Mouse (Mus musculus): ENCODE measurements around the gene Tmcc3. TPM values are rescaled to one million over a fixed set of nuclear protein-coding genes. Genes with fewer than 3 reads are reported as not detected.

The Tmcc3 gene
- polyA plus RNA-seq, 1 experiment from 2014 or later, result 8.0 TPM

DNA sequence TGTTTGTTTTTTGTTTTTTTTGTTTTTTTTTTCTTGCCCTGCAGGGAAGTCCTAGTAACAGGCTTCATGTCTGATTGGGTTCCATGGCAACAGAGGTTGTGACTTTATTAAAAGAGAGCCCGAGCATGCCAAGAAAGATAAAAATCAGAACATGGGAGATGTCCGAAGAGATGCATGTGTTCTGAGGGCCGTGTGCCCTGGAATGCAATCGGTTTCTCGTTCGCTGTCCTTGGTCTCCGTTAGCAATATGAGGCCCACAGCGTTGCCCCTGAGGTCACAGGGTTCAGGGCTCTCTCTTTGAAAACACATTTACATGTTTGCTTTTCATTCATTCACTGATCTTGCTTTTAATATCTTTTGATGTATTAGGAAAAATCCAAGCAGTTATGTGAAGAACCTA, 233.1 kb downstream of the Tmcc3 start:
- WGBS, result 45% methylated on average over 8 of the region's 8 CpGs
- H3K9me3 ChIP-seq (replicated peaks), result no peaks in the 10 kb centered on the region
- H3K9ac ChIP-seq, result no peak overlapping the region; the same call in 1 of the 2 replicates
- peaks cover 36% of the 10 kb centered on the region for H3K4me1 ChIP-seq (replicated peaks)
- H3K27me3 ChIP-seq, result no peaks in the 10 kb centered on the region
- H3K36me3 ChIP-seq, result no peaks in the 10 kb centered on the region
- peak overlapping the region; percentile 64 for H3K4me2 ChIP-seq
- H3K27ac ChIP-seq, result peak overlapping the region; percentile 85
- no peak for ATAC-seq (replicated peaks; ENCODE audit: insufficient number of reproducible peaks, insufficient read depth, low FRiP score, low read depth)
- H3K4me3 ChIP-seq, result no peak overlapping the region

DNA sequence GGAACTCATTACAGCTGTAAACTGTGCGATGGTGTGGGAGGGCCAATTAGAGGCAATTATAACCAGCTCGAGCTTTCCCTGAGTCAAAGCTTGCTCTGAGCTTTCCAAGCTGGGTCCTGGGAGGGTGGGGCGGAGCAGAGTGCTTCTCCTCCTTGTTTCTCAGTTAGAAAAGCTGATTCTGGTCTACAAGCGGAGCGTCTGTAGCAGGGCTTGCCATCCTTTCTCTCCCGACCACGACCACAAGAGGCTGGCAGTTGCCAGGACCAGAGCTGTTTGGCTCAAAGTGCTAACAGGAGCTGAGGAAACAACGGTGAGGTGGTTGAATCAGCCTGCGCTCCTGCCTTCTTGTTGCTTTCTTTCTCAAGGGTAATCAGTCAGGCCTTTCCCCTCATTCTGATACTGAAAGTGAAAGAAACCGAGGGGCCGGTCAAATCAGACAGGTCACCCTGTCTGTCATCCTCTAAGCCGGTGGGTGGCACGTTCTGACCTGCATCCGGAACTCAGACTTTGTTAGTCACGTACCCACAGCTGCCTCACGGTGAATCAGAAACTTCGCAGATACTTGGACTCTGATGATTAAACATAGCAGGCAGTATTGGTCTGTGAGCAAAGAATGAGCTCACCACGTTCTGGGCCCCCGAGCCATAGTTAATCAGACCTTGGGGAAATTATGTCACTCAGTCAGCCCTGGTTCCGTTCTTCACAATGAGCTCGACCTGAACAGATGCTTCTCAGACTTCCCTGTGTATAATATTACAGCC, 233.7 kb downstream of the Tmcc3 start:
- H3K9ac ChIP-seq, result peak overlapping the region; percentile 54
- no peaks in the 10 kb centered on the region for H3K36me3 ChIP-seq
- H3K4me1 ChIP-seq (replicated peaks), result peaks cover 37% of the 10 kb centered on the region
- H3K27ac ChIP-seq, result peak overlapping the region; percentile 85
- ATAC-seq (replicated peaks; ENCODE audit: insufficient number of reproducible peaks, insufficient read depth, low FRiP score, low read depth), result peak; percentile 72
- H3K4me3 ChIP-seq, result peak overlapping the region; percentile 43
- 17% methylated on average over 21 of the region's 21 CpGs for WGBS
- H3K27me3 ChIP-seq, result no peaks in the 10 kb centered on the region
- peak overlapping the region; percentile 64 for H3K4me2 ChIP-seq
- H3K9me3 ChIP-seq (replicated peaks), result no peaks in the 10 kb centered on the region

DNA sequence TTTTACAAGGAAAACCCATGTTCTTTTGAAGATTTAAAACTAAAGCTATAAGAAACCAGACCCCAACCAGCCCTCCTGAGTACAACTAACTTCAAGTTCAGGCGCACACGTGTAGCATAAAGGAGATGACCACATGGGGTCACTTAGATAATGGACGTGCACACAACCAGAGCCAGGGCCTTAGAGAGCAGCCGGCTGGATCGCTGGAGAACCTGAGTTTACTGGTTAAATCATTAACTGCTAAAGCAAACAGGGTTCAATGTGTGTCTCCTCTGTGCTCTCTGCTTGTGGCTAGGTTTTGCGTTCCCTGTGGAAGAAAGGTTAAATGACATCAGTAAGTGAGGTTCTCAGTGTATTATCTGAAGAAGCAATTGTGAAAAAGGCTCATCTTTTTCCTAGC, 234.9 kb downstream of the Tmcc3 start:
- Histone ChIP-seq H3K9ac (no peak overlapping the region), H3K4me2 (no peak overlapping the region), H3K27ac (no peak overlapping the region), H3K9me3 (replicated peaks) (no peaks in the 10 kb centered on the region), H3K4me3 (no peak overlapping the region), H3K4me1 (replicated peaks) (peaks cover 47% of the 10 kb centered on the region), H3K36me3 (no peaks in the 10 kb centered on the region), H3K27me3 (no peaks in the 10 kb centered on the region)
- 83% methylated on average over 6 of the region's 6 CpGs for WGBS
- no peak for ATAC-seq (replicated peaks; ENCODE audit: insufficient number of reproducible peaks, insufficient read depth, low FRiP score, low read depth)

DNA sequence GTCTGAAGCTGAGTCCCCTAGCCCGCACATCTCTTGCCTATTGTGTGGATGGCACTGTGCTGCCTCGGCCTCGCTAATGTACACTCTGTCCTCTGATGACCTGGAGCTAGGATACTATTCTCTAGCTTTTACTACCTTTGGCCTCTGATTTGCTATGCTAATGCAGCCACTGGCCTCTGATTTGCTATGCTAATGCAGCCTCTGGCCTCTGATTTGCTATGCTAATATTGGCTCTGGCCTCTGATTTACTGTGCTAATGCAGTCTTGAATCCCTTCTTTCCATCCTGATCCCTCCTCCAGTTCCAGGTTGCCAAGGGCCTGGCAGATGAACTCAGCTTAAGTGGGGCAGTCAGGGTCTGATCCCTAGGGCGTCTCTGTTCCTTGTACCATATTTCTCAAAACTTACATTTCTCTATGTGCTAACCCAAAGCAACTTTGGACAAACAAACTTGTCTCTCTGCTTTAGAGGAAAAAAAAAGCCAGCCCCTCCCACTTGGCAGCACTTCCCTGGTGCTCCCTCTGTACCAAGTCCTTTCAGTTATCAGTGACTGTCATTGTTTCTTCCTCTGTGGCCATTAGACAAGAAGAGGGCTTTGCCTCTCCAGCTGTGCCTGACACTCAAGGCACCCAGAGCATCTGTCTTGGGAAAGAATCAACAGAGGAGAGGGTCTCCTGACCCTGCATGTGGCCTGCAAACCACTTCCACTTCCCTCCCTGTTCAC, 237.9 kb downstream of the Tmcc3 start:
- no peaks in the 10 kb centered on the region for H3K9me3 ChIP-seq (replicated peaks)
- no peaks in the 10 kb centered on the region for H3K27me3 ChIP-seq
- H3K4me1 ChIP-seq (replicated peaks), result peaks cover 40% of the 10 kb centered on the region
- no peak for ATAC-seq (replicated peaks; ENCODE audit: insufficient number of reproducible peaks, insufficient read depth, low FRiP score, low read depth)
- H3K9ac ChIP-seq, result no peak overlapping the region
- WGBS, result 61% methylated on average over 4 of the region's 4 CpGs
- no peak overlapping the region for H3K27ac ChIP-seq
- no peak overlapping the region for H3K4me2 ChIP-seq
- H3K36me3 ChIP-seq, result no peaks in the 10 kb centered on the region
- H3K4me3 ChIP-seq, result no peak overlapping the region

DNA sequence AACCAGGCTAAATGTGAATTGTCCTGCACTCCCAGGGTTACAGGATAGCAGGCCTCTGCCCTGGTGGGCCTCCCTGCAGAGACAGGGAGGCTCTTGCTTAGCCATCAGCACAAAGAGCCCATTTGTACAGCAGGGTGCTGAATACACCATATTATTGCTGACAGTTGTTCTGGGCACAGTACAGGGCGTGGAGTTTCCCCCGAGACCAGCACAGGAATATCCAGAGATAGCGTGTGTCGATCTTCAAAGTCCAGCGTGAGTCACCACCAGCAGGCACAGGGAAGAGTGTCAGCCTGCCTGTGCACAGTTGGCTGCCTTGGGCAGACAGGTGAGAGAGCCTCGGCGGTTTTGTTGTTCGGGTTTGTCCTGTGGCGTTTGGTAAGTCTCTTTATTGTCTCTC, 238.9 kb downstream of the Tmcc3 start:
- Histone ChIP-seq H3K4me3 (no peak overlapping the region), H3K9ac (no peak overlapping the region), H3K9me3 (replicated peaks) (no peaks in the 10 kb centered on the region), H3K4me2 (no peak overlapping the region), H3K36me3 (no peaks in the 10 kb centered on the region), H3K4me1 (replicated peaks) (peaks cover 32% of the 10 kb centered on the region), H3K27ac (peak overlapping the region; percentile 32; the same call in 1 of the 2 replicates), H3K27me3 (no peaks in the 10 kb centered on the region)
- no peak for ATAC-seq (replicated peaks; ENCODE audit: insufficient number of reproducible peaks, insufficient read depth, low FRiP score, low read depth)
- WGBS, result 35% methylated on average over 9 of the region's 9 CpGs

DNA sequence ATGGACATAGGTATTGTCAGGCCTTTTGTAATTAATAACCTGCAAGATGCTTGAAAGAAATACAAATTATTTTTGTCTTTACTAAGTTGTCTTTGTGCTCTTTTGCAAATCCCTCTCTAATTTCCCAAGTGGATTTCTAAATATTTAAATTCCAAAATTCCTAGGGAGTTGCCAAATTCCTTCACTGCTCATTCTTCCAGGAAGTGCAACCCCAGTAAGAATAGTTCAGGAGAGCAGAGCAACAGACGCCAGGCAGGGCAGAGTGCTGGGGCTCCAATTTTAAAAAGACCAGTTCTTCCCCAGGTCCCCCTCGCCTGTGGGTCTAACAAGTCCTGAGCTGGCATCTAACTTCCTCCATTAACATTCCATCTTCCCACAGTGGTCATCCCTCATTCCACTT, 239.3 kb downstream of the Tmcc3 start:
- 31% methylated on average over 2 of the region's 2 CpGs for WGBS
- Histone ChIP-seq H3K27me3 (no peaks in the 10 kb centered on the region), H3K27ac (no peak overlapping the region), H3K4me1 (replicated peaks) (peaks cover 28% of the 10 kb centered on the region), H3K9ac (no peak overlapping the region), H3K9me3 (replicated peaks) (no peaks in the 10 kb centered on the region), H3K4me3 (no peak overlapping the region), H3K4me2 (no peak overlapping the region), H3K36me3 (no peaks in the 10 kb centered on the region)
- no peak for ATAC-seq (replicated peaks; ENCODE audit: insufficient number of reproducible peaks, insufficient read depth, low FRiP score, low read depth)

DNA sequence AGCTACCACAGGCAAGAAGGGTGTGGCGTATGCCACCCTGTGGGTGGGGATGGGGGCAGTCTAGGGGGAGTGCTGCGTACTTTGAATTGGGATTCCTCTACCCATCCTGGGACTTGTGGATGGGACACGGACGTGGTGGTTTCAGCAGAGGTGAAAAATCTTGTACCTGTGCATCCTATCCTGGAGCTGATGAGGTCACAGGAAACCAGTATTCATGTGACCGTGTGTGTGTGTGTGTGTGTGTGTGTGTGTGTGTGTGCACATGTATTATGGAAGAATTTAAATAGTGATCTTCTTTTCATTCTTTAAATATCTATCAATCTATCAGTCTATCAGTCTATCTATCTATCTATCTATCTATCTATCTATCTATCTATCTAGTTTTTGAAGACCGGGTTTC, 239.8 kb downstream of the Tmcc3 start:
- no peaks in the 10 kb centered on the region for H3K36me3 ChIP-seq
- no peak overlapping the region for H3K4me3 ChIP-seq
- H3K27me3 ChIP-seq, result no peaks in the 10 kb centered on the region
- no peak overlapping the region for H3K9ac ChIP-seq
- H3K9me3 ChIP-seq (replicated peaks), result no peaks in the 10 kb centered on the region
- 79% methylated on average over 6 of the region's 6 CpGs for WGBS
- peaks cover 25% of the 10 kb centered on the region for H3K4me1 ChIP-seq (replicated peaks)
- no peak overlapping the region for H3K27ac ChIP-seq
- ATAC-seq (replicated peaks; ENCODE audit: insufficient number of reproducible peaks, insufficient read depth, low FRiP score, low read depth), result no peak
- no peak overlapping the region for H3K4me2 ChIP-seq

DNA sequence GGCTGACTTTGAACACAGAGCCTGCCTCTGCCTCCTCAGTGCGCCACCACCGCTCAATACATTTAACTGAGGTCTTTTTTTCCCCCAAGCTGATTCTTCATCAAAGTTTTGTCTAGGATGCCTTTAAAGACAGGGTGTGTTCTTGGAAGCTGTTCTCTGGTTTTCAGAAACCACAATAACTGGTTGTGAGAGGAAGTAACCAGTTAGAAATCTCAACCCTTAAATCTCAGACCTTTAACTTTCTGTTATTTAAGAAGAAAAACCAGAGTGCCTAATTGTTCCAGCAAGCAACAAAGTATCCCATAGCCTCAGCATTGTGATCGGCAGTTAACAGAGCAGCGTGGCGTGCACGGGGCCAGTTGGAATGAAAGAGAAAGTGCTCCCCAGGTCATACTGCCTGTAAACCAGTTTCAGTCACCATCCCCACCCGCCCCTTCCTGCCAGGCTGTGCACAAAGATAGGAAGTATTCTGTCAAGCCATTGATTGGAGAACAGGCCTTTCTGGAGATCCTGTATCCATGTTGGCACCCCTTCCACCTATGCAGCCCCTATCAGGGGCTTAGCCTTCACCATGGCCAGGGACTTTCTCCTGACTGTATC, 240.3 kb downstream of the Tmcc3 start:
- no peak overlapping the region for H3K4me2 ChIP-seq
- ATAC-seq (replicated peaks; ENCODE audit: insufficient number of reproducible peaks, insufficient read depth, low FRiP score, low read depth), result no peak

DNA sequence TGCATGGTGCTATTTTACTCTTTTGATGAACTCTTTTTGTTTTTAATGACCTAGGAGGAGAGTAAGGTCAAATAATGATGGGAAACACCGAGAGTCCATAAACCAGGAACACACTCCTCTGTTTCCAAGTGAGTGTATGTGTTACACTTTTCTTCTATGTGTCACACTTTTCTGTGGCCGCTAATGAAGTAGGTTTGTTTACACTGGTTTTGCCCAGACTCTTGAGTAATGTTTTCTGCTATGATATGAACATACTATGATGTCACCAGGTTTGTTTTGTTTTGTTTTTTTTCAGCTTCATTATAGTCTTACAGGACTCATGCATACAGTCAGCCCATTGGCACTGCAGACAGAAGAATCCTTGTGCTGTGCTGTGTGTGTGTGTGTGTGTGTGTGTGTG, 243.6 kb downstream of the Tmcc3 start:
- Histone ChIP-seq H3K27ac (no peak overlapping the region), H3K27me3 (no peaks in the 10 kb centered on the region), H3K9me3 (replicated peaks) (no peaks in the 10 kb centered on the region), H3K36me3 (no peaks in the 10 kb centered on the region), H3K4me1 (replicated peaks) (peaks cover 20% of the 10 kb centered on the region), H3K4me3 (no peak overlapping the region), H3K4me2 (no peak overlapping the region), H3K9ac (no peak overlapping the region)
- no peak for ATAC-seq (replicated peaks; ENCODE audit: insufficient number of reproducible peaks, insufficient read depth, low FRiP score, low read depth)
- 71% methylated on average over 2 of the region's 2 CpGs for WGBS

More for the DNA sequence above, 240.3 kb downstream of the Tmcc3 start:
- Histone ChIP-seq H3K9me3 (replicated peaks) (no peaks in the 10 kb centered on the region), H3K4me3 (no peak overlapping the region), H3K36me3 (no peaks in the 10 kb centered on the region), H3K27me3 (no peaks in the 10 kb centered on the region), H3K27ac (no peak overlapping the region), H3K9ac (no peak overlapping the region), H3K4me1 (replicated peaks) (peaks cover 25% of the 10 kb centered on the region)
- 80% methylated on average over 7 of the region's 7 CpGs for WGBS

DNA sequence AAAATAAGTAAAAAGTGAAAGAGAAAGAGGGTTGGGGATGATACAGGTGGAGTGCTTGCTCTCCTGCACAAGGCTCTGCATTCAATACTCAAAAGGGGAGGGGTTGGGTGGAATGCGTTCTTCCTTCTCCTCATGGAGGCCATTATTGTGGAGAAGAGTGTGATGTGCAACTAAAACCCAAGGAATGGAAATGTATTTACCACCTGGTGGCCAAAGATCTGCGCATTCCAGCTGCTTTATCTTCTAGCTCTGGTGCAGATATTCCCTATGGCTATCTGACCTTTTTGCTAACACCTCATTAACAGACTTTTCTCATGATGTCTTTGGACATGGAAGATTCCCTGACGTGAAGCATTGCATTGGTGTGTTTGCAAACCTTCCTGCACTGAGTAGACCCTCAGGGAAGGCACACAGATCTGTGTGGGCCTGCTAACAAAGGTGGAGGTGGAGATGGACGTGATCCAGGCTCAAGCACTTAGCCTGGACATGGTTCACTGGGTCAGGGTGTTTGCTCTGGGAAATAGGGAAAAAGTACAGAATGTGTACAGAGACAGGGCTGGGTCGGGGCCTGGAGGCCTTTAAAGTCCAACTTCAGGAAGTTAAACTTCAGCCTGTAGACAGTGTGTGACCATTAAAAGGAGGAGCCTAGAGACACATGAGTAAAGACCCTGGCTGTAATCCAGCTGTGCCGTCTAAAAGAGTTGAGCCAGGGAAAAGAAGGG, 245.8 kb downstream of the Tmcc3 start:
- 42% methylated on average over 6 of the region's 6 CpGs for WGBS
- Histone ChIP-seq H3K27me3 (no peaks in the 10 kb centered on the region), H3K4me3 (no peak overlapping the region), H3K4me2 (no peak overlapping the region), H3K27ac (no peak overlapping the region), H3K36me3 (no peaks in the 10 kb centered on the region), H3K9ac (no peak overlapping the region), H3K9me3 (replicated peaks) (no peaks in the 10 kb centered on the region), H3K4me1 (replicated peaks) (peaks cover 13% of the 10 kb centered on the region)
- ATAC-seq (replicated peaks; ENCODE audit: insufficient number of reproducible peaks, insufficient read depth, low FRiP score, low read depth), result no peak

DNA sequence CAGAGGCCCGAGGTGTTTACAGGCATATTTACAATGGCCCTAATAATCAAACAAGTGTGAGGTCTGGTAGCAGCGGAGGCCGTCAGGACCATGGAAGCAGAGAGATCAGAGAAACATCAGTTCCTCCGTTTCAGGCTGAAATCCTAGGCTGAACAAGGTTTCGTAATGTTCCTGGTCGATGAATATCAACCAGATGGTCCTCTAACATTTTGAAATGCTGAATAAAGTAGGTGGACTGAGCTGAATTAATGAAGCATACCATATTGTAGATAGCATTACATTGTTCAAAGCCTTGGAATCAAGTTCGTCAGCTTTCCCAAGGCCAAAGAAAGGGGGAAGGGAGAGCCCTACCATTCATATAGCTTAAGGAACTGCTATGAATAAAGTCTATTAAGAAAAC, 247.1 kb downstream of the Tmcc3 start:
- H3K4me2 ChIP-seq, result no peak overlapping the region
- H3K4me3 ChIP-seq, result no peak overlapping the region
- no peaks in the 10 kb centered on the region for H3K36me3 ChIP-seq
- H3K4me1 ChIP-seq (replicated peaks), result peaks cover 13% of the 10 kb centered on the region
- no peak for ATAC-seq (replicated peaks; ENCODE audit: insufficient number of reproducible peaks, insufficient read depth, low FRiP score, low read depth)
- WGBS, result 83% methylated on average over 7 of the region's 7 CpGs
- H3K27ac ChIP-seq, result no peak overlapping the region
- no peaks in the 10 kb centered on the region for H3K9me3 ChIP-seq (replicated peaks)
- no peaks in the 10 kb centered on the region for H3K27me3 ChIP-seq
- H3K9ac ChIP-seq, result no peak overlapping the region
